Mouse (Mus musculus): ENCODE data around the gene Fhit.
"Not testable (repeated sequence)": the region's sequence is repeated elsewhere in the genome, so short reads cannot be mapped to it uniquely, and the experiment has no call there.

Gene Fhit

DNA sequence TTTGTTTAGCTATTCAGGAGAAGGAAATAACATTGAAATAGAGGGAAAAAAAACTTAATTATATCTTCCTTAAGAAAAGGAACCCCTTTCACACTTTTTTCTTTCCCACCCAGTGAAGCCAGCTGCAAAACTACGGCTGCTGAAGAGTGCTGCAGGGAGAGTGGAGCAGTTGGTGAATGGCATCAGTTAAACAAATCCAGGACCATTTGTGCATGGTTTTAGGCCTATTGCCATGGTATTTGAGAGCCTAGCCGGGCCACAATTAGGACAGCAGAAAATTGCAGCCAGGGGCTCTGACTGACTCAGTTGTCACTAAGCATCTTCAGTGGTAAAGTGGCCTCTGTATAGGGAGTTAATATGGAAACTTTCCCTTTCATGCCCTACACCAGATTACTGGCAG, 1158.0 kb downstream of the Fhit start:
- DNase-seq (ENCODE audit: low spot score in 2 of 2) = no peak

DNA sequence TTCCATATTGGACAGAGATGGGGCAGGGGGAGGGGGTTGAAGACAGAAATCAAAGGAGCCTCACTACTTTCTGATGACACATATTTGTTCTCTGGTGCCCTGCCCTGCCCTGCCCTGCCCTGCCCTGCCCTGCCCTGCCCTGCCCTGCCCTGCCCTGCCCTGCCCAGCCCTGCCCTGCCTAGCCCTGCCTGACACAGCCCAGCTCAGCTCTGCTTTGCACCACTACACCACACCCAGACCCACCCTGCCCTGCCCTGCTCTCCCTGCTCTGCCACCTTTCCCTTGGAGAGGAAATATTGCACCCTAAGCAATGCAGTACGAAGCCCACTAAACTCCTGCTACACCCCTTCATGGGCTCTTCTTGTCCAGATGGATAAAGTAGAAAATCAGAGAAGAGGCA, 1171.2 kb downstream of the Fhit start:
- DNase-seq (ENCODE audit: low spot score in 2 of 2) = no peak

DNA sequence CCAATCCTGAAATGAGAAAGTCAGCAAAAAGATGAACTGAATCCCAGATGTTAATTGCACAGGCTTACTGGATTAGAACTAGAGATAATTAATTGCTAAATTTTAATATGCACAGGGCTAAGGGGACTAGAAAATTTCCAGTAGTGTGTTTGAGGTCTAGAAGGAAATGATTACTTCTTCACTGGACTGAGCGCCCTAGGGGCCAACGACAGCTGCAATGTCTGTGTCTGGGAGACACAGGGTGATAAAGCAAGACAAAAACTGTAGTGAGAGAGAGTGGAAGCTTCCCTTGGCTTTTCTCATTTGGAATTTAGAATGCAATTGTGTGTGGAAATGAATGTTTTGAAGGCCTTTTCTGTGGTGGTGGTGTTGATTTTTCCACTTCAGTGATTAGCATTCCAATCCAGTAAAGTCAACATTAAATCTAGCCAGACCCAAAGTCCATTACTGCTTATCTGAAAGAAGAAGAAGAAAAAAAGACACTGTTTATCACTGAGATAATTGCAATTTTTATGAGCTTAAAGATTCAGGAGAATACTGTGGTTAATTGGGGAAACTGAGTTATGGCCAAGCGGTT, 1184.8 kb downstream of the Fhit start:
- DNase-seq (ENCODE audit: low spot score in 2 of 2) = no peak

DNA sequence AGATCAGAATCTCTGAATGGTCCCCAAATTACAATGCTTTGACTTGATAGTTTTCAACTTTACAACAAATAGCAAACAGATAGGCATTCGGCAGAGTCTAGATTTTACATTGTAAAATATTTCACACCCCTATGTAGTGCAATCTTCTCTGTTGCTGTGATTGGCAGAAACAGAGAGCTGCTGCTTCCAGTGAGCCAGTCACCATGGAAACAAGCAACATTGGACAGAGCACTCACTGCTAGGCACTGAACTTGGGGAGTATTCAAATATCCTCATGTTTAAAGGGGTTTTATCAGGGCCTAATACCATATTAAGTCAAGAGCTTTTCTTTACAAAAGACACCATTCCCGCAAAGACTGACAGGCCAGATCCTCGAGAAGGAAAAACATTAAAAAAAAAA, 1187.4 kb downstream of the Fhit start:
- no peak for DNase-seq (ENCODE audit: low spot score in 2 of 2)

DNA sequence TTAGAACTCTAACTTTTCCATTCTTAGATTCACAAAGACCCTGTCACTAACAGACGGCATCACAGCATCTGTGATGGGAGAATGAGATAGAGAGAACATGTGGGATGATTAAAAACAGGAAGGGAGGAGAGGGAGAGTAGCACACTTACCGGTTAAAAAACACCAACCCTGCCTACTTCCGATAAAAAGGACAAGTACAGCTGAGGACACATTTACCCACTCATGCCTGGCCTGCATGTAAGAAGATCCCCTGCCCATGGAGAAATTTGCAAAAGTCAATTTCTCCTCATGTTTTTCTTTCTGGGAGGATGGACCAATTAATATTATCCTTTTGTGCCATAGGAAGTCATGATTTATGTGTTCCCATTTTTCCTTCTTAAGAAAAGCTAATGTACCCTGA, 1198.0 kb downstream of the Fhit start:
- no peak for DNase-seq (ENCODE audit: low spot score in 2 of 2)

DNA sequence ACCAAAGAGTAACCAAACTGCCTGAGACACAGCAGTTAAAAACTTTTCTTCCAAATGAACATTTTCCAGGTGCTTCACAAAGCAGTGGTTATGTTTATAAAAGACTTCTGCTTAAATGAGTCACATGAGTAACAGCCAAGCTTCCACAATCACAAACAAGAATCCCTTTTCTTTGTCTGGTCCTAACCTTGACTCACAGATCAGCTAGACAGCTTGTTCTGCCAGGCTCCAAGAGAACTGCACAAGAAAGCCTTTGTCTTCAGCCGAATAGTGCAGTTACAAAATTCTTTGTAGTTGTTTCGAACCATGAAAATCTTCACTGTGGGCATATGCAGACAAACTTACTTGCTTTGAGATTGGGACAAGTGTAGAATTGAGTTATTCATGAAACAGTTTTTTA, 1201.4 kb downstream of the Fhit start:
- no peak for DNase-seq (ENCODE audit: low spot score in 2 of 2)

DNA sequence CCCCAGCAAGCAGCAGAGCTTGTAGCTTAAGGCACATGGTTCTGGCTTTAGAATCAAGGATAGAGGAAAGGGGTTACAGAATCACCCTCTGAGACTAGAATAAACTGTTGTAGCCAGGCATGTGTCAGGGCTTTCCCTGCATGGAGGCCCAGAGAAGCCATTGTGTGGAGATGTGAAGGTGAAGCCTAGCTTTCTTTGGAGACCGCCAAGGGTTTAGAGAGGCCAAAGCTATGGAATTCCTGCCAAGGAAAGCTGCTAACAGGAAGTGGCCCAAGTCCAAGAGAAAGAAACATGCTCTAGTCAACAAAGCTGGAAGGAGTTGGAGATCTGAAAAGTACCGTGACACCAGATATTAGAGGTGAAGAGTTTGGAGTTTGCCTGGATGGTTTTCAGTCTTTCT, 1262.3 kb downstream of the Fhit start:
- DNase-seq (ENCODE audit: low spot score in 2 of 2) = no peak

DNA sequence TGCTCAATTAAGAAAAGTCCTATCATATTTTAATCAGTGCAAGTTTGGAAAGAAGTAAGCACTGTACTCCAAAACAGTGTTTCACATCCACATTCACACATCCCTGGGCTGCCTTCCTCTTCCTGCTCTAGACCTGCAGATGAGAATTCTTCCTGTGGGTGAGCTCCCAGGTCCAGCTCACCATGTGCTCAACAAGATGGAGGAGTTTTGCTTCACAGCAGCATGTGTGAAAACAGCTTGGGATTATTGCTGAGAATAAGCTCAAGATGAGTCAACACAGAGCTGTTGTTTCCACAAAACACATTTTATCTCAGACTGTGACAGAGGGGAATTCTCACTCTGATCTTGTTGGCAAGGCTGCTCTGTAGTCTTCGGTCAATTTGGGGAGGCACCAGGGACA, 1265.3 kb downstream of the Fhit start:
- peak; percentile 4 to 32 for DNase-seq (ENCODE audit: low spot score in 2 of 2)

DNA sequence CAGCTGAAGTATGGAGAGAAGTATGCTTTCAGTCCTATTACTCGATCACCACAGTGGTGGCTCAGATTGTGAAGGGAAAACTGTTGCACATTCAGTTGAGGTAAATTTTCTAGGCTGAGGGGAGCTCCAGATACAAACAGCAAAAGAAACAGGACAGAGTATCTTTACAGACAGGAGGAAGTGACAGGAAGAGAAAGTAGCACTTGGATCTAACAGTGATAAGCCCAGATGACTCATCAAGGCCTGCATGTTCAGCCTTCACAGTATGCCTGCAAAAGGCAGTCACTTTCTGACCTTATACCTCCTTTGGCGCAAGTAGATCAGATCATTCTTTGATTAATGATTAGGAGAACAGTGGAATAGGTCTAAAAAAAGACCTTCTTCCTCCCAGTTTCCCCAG, 1309.8 kb downstream of the Fhit start:
- no peak for DNase-seq (ENCODE audit: low spot score in 2 of 2)

DNA sequence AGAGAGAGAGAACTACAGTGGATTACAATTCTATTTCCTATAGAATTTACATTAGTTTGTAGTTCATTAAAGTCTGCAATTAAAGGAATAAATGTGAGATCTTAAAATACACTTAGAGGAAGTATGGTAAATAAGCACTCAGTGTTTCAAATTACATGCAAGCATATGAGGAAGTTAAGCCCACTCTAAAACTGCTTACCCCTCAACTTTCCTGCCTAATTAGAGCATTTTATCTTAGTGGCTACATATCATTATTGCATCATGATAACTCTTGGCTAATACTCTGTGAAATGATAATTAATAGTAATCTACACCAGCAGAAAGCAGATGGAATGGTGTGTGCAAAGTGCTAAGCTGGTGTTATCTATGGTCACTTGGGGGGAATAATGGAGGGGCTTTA, 1329.5 kb downstream of the Fhit start:
- no peak for DNase-seq (ENCODE audit: low spot score in 2 of 2)

DNA sequence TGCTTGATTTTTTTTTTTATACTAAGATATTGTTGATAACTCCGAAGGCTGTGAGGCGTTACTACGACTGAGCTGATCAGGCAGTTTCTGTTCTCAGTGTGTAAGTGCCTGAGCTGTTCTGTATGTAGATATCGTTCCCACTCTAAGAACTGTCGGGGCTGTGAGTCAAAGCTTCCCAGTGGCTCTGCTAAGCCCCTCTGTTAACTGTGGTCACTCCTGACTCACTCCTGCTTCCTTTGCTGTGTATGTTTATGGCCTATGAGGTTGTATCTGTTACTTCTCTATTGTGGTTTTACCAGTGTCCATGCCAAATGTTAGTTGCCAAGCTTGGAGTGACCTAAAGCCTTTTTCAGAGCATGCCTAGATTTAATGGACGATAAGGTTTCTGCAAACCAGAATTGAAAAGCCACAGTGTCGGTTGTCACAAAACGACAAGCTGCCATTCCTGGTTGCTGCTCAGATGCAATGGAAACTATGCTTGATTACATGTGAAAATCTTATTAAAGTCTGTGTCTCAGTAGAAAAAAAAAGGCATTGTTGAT, 1333.1 kb downstream of the Fhit start:
- not testable (repeated sequence) for DNase-seq (ENCODE audit: low spot score in 2 of 2)

DNA sequence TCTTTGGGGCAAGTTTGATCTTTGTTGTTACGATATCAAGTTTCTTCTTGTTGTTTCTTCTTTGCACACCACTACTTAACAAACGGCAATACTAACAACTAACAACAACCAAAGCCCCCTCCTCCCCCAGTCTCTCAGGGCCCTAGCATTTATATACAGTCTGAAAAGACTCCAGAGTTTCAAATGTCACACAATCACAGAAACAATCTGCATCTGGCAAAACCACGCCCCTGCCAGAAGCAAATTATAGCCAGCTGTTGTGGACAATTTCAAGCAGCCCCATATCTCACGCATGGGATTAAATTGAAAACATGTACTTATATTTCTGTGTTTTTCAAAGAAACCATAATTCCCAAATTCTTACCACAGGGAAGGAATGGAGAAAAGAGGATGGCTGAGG, 1345.9 kb downstream of the Fhit start:
- no peak for DNase-seq (ENCODE audit: low spot score in 2 of 2)

DNA sequence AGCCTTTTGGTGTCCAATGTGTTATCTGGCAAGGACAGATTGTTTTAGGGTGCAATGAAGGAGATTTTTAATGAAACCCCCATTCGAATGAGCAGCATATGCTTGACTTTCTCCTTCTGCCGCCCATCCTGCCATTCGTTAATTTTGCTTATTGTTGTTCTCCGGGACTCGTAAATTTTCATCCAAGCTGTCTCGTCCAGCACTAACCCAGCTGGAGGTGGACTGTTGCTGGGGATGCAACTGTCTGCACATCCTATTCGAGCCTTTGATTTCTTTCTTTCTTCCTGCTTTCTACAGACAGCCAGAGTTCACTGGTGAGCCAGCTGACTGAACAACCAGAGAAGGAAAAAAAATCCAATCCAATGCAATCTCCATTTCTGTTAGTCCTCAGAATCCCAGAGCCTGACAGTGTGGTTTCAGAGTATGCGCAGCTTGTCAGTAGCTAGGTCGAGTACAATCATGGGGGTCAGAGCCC, 1350.0 kb downstream of the Fhit start:
- DNase-seq (ENCODE audit: low spot score in 2 of 2) = no peak

DNA sequence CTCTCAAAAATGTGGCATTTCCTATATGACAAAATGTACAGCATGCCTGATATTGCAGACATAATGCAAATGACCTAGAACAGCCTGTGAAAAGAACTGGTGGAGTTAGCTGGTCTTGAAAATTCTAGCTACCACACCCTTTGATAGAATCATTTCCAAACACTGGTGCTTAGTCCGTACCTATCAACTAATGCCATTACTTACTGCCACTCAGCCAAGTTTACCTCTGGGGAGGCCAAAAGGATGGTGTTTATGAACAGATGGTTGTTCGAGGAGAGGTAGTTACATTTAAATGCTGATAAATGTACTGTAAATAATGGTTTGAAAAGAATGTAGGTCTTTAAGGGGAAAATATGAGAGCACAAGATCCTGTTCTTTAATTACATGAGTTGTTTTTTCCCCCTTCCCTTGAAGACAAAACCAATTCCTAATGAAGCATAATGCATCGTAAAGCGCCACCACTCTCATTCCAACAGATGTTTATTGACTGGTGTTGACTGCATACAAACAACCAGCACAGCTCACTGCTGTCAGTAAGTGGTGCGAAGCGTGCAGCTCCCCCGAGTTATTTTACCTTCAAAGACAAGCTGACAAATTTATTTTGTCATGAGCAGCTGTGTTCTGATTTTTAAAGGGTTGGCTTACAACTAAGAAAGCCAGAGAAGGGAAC, 1350.5 kb downstream of the Fhit start:
- DNase-seq (ENCODE audit: low spot score in 2 of 2) = no peak

DNA sequence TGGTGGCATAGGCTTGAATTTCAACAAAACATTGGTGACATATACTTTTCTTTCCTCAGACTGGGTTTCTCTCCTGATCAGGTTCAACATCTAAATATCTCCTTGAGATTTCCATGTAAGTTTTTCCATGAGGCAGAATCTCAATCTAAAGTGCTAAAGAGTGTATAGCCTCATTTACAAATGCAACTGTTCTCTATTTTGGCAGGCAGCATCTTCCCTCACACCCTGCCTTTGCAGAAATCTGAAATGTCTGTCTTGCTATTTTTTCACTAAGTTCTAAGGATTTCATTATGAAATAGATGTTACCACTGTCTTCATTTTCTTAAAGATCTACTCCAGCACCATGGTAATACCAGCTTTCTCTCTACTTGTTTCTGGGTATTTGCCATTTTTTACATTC, 1368.4 kb downstream of the Fhit start:
- DNase-seq (ENCODE audit: low spot score in 2 of 2) = no peak

DNA sequence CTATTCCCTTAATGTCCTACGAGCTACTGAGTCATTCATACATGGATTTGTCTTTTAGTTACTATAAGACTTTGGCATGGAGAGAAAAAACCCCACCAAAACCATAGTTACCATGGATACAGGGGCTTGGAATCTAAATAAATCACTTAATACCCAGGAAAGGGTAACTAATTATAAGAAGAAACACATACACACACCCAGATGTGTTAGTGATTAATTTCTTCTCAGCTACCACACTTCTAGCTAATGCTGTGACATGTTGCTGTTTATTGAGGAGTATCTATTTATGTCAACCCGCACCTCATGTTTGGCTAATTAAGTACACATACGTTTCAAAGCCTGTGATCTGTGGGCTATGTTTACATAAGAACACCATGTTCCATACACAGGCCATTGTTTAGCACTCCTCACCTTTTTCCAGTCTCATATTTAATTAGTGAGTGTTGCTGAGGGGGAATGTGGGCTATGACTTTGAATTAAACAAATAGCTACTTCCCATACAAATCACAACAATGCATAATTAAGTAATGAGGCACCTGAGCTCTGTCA, 1373.4 kb downstream of the Fhit start:
- no peak for DNase-seq (ENCODE audit: low spot score in 2 of 2)

DNA sequence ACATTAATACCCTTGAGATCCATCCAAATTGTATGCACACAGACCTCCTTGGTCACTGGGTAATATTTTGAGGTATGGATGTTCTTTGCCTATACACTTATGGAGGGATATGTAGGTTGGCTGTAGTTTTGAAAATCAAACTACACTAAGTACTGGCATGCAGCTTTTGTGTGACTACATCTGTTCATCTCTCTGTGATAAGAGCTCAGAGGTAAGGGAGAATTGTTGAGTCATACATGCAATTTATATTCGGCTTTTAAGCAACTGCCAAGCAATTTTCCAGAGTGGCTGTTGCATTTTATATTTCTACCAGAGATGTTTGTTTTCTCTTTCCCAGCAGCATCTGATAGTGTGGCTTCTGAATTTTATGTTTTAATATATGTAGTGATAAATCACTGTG, 1374.4 kb downstream of the Fhit start:
- DNase-seq (ENCODE audit: low spot score in 2 of 2) = no peak

DNA sequence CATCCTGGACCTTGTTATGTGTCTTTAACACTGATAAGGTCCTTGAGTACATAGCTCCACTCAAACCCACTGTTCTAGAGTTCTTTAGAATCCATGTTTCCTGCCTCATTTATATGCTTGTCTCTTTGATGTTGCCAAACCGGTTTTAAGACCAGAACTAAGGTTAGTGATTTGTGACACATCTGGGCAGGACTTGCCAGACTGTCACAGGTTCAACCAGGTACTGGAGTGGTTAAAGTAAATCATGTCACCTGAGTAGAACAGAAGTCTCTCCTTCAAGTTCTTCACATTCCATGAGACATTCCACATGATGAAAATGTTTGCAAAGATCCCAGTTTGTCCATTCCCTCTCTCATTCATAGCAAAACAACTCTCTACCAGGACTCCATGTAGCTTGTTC, 1376.0 kb downstream of the Fhit start:
- no peak for DNase-seq (ENCODE audit: low spot score in 2 of 2)

DNA sequence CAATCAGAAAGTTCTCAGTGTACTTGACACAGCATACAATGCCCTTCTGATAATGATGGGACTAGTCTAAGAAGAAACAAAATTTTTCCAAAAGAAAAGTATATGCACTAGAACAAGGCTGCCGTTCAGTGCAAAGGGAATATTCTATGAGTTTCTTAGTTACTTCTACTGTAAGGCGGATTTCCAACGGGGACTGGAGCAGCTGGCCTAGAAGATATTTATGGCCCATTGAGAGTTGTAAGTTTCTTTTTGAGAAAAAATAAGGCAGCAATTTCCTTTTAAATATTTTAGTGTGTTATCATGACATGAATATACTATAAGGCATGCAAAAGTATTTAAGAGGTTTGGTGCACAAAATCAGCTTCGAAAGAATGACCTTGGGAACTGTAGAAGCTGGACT, 1410.5 kb downstream of the Fhit start:
- DNase-seq (ENCODE audit: low spot score in 2 of 2) = no peak

DNA sequence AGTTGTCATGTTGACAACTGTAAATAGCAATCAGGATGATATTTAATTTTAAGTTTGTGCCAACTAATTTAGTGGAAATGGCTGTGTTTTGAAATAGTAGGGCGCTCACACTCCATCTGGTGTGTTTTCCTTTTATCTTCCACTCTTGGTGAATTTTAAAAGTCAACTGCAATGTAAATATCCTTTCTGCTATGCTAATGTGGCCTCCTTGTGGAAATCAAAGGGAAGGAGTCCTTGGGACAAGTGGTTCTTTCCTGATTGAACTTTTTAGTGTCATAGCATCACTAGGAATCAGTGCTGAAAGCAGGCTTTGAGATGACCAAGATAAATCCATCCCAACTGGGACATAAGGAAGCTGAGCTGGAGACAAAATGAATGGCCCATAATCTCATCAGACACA, 1413.1 kb downstream of the Fhit start:
- no peak for DNase-seq (ENCODE audit: low spot score in 2 of 2)

DNA sequence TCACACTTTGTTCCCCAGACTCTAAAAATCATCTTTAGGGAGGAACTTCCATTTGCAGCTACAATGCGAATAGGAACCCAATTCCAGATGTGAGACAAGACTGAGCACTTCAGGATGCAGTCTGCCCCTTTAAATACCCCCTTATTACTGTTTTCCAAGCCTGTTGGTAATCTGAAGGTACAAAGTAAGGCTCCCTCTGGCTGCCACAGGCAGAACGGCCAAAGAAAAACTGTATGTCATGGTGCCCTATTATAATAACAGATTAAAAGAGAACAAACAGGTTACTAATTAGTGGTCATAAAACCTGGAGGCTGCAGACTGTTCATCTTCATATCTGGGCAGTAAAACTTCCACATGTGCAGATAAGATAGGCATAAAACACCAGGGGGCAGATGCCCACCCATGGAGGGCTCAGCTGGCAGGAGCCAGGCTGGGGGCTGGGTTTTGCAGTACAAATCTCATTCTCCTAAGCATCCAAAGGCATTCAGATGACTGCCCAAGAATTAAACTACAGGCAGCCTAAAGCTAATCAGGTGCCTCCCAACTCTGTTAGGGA, 1439.8 kb downstream of the Fhit start:
- DNase-seq (ENCODE audit: low spot score in 2 of 2) = no peak

DNA sequence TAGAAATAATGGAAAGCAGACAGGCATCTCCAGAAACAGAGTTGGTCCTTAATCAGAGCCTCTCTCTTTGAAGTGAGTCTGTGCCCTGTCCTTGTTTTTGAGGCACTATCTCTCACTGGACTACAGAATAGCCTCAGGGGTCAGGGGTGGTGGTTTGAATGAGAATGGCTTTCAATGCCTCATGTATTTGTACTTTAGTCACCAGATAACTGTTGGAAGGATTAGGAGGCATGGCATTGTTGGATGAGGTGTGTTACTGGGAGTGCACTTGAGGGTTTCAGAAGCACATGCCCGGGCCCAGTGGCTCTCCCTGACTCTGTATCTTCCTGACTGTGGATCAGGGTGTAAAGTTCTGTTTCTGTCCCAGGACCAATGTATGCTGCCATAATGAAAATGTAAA, 1463.2 kb downstream of the Fhit start:
- no peak for DNase-seq (ENCODE audit: low spot score in 2 of 2)

DNA sequence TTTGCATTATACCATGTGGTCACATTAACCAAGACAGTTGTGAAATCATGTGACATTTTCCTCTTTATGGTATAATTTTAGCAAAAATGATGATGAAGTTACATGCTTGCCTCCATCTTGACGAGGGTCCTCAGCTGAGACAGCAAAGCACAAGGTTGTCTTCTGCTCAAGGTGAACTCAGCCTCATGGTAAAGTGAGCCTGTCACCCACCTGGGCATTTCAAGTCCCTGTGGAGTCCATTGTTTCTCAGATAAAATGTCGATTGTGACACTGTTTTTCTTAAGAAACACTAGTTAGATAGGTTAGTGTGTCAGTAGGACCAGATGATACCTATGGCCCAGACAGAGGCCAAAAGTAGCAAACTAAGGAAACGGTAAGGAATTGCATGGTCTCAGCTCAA, 1464.7 kb downstream of the Fhit start:
- no peak for DNase-seq (ENCODE audit: low spot score in 2 of 2)

Data from left cerebral cortex, adult 9 months (tissue).